Comparison of ENCODE assay signal across 9 mouse cellular contexts in genomic region chr17:53578776-53579175, GRCm38 (mm10). TPM values are rescaled to one million over a fixed set of nuclear protein-coding genes. Genes with fewer than 3 reads are reported as not detected.
DNase-seq lines count a peak whose midpoint lies in the region; ATAC-seq and TF ChIP-seq lines count a peak whose summit lies in the region.
"Had no signal": no experiment of that assay in that cellular context is flagged by ENCODE, and none has a peak within 500 bp of the region (broad histone marks: within the 10 kb centered on the region; RNA-seq: fewer than 3 reads in every experiment).

No protein-coding gene starts in this region.

- no peak for DNase-seq in cerebellum, postnatal 4 days (ENCODE audit: low spot score in 2 of 2)
- DNase-seq in spleen, adult 18-20 months = peak; percentile 13 to 17
- no peak for DNase-seq in spleen, adult 12 weeks (ENCODE audit: low spot score)
- DNase-seq in liver = peak; percentile 41
- peak; percentile 28 to 42 for DNase-seq in thymus, postnatal 36 days
- no peak for DNase-seq in left cerebral cortex, adult 2 months (ENCODE audit: extremely low spot score in 1 of 2, low spot score in 2 of 2)

- H3K27me3 ChIP-seq in midbrain, embryonic 16.5 days (ENCODE audit: control insufficient read depth, insufficient read depth, low read depth, low read length) = no peaks in the 10 kb centered on the region
- H3K27me3 ChIP-seq: lung, embryonic 15.5 days had no signal

- H3K4me1 ChIP-seq in midbrain, embryonic 16.5 days (ENCODE audit: control insufficient read depth, insufficient read depth, low read length) = peaks cover 5% of the 10 kb centered on the region; the same call in 1 of the 2 replicates

- H3K4me2 ChIP-seq in midbrain, embryonic 16.5 days (ENCODE audit: low read length) = no peak overlapping the region
- H3K4me2 ChIP-seq: lung, embryonic 15.5 days had no signal

- H3K36me3 ChIP-seq in midbrain, embryonic 16.5 days (ENCODE audit: control insufficient read depth, insufficient read depth, low read length) = no peaks in the 10 kb centered on the region
- H3K36me3 ChIP-seq: lung, embryonic 15.5 days had no signal

- WGBS in midbrain, embryonic 16.5 days = 63% methylated on average over 9 of the region's 9 CpGs

- H3K27ac ChIP-seq in left cerebral cortex, adult 2 months = no peak overlapping the region
- H3K27ac ChIP-seq in midbrain, embryonic 16.5 days (ENCODE audit: low read length) = no peak overlapping the region
- H3K27ac ChIP-seq: lung, embryonic 15.5 days had no signal

- H3K9me3 ChIP-seq in midbrain, embryonic 16.5 days (replicated peaks; ENCODE audit: control insufficient read depth, low read length, poor library complexity, severe bottlenecking) = no peaks in the 10 kb centered on the region
- H3K9me3 ChIP-seq: lung, embryonic 15.5 days had no signal

- peak; percentile 87 for ATAC-seq in cerebellum, adult (ENCODE audit: insufficient number of reproducible peaks, low FRiP score, low TSS enrichment)
- no peak for ATAC-seq in midbrain, embryonic 16.5 days

- TF ChIP-seq CTCF in left cerebral cortex, adult 2 months (IDR thresholded peaks at IDR 0.05) = no peak

- H3K9ac ChIP-seq in midbrain, embryonic 16.5 days (ENCODE audit: low read depth, low read length) = no peak overlapping the region
- H3K9ac ChIP-seq: lung, embryonic 15.5 days had no signal

- intact Hi-C loops in left cerebral cortex, adult 2 months (cut with DNase I) = no loop called here

- H3K4me3 ChIP-seq in left cerebral cortex, adult 2 months = no peak overlapping the region
- no peak overlapping the region for H3K4me3 ChIP-seq in midbrain, embryonic 16.5 days (ENCODE audit: low read depth, low read length)
- H3K4me3 ChIP-seq: lung, embryonic 15.5 days had no signal

RNA-seq across cellular contexts. Expression of gene Kat2b, which starts 12.1 kb away (rescaled TPM):
- 10 to 100 TPM; 17.1 to 18.4 TPM for total RNA-seq in left cerebral cortex, adult 2 months (2021)
- 7.2 and 8.7 TPM in 2 replicates for polyA plus RNA-seq in midbrain, embryonic 16.5 days (2015; fragmentation: Nextera tagmentation; extraction: Ambion mirVana)

RNA-seq across cellular contexts. Expression of gene Pp2d1, which starts 39.5 kb away (rescaled TPM):
- total RNA-seq in left cerebral cortex, adult 2 months (2021) = not detected
- 0.46 and 0.50 TPM in 2 replicates for polyA plus RNA-seq in midbrain, embryonic 16.5 days (2015; fragmentation: Nextera tagmentation; extraction: Ambion mirVana)

Comparison
In these comparisons a context has a peak if more than half of its experiments do, and no peak if none do; other contexts are left out.
1. DNase-seq: peak in spleen, adult 18-20 months (2 of 2), liver (single experiment) and thymus, postnatal 36 days (2 of 2); none in cerebellum, postnatal 4 days (0 of 2), spleen, adult 12 weeks (single experiment) and left cerebral cortex, adult 2 months (0 of 2).